Comparison of ENCODE assay signal across 10 mouse cellular contexts in genomic region chr11:114336839-114337484, GRCm38 (mm10).
DNase-seq lines count a peak whose midpoint lies in the region; ATAC-seq lines count a peak whose summit lies in the region.
"Had no signal": no experiment of that assay in that cellular context is flagged by ENCODE, and none has a peak within 500 bp of the region (broad histone marks: within the 10 kb centered on the region; RNA-seq: fewer than 3 reads in every experiment).

No protein-coding gene starts in this region.

- peak; percentile 16 for DNase-seq in left cerebral cortex, postnatal 4 days
- no peak for DNase-seq in left cerebral cortex, postnatal 25 days (ENCODE audit: low spot score in 2 of 2)
- peak; percentile 55 to 64 for DNase-seq in cerebellum, postnatal 10 days
- DNase-seq in gastrocnemius, adult 18-20 months (ENCODE audit: low spot score) = no peak
- no peak for DNase-seq in right cerebral cortex, postnatal 36 days (ENCODE audit: low spot score in 2 of 2)
- DNase-seq: gastrocnemius, postnatal 25 days had no signal

- 0 out of 2 replicates have a peak, but pooled peaks cover 3% of the 10 kb centered on the region for H3K27me3 ChIP-seq in hindbrain, embryonic 12.5 days
- no peaks in the 10 kb centered on the region for H3K27me3 ChIP-seq in midbrain, embryonic 16.5 days (ENCODE audit: control insufficient read depth, insufficient read depth, low read depth, low read length)
- H3K27me3 ChIP-seq: embryonic facial prominence, embryonic 13.5 days had no signal

- no peak overlapping the region for H3K27ac ChIP-seq in hindbrain, embryonic 12.5 days
- H3K27ac ChIP-seq in midbrain, embryonic 16.5 days (ENCODE audit: low read length) = peak overlapping the region; percentile 56; the same call in 1 of the 2 replicates
- H3K27ac ChIP-seq: embryonic facial prominence, embryonic 13.5 days had no signal

- 48% methylated on average over 12 of the region's 12 CpGs for WGBS in hindbrain, embryonic 12.5 days
- WGBS in midbrain, embryonic 16.5 days = 30% methylated on average over 12 of the region's 12 CpGs

- intact Hi-C loops in left cerebral cortex, postnatal 4 days (cut with DNase I) = no loop called here
- intact Hi-C loops in left cerebral cortex, postnatal 25 days (cut with DNase I) = no loop called here

- H3K4me2 ChIP-seq in hindbrain, embryonic 12.5 days (replicated peaks) = no peak overlapping the region
- no peak overlapping the region for H3K4me2 ChIP-seq in midbrain, embryonic 16.5 days (ENCODE audit: low read length)
- H3K4me2 ChIP-seq: embryonic facial prominence, embryonic 13.5 days had no signal

- H3K9me3 ChIP-seq in hindbrain, embryonic 12.5 days (replicated peaks) = no peaks in the 10 kb centered on the region
- no peaks in the 10 kb centered on the region for H3K9me3 ChIP-seq in midbrain, embryonic 16.5 days (replicated peaks; ENCODE audit: control insufficient read depth, low read length, poor library complexity, severe bottlenecking)
- H3K9me3 ChIP-seq: embryonic facial prominence, embryonic 13.5 days had no signal

- H3K4me3 ChIP-seq in hindbrain, embryonic 12.5 days = no peak overlapping the region
- H3K4me3 ChIP-seq in midbrain, embryonic 16.5 days (ENCODE audit: low read depth, low read length) = no peak overlapping the region
- H3K4me3 ChIP-seq: embryonic facial prominence, embryonic 13.5 days had no signal

- H3K4me1 ChIP-seq in hindbrain, embryonic 12.5 days = peaks cover 22% of the 10 kb centered on the region
- peaks cover 9% of the 10 kb centered on the region for H3K4me1 ChIP-seq in midbrain, embryonic 16.5 days (ENCODE audit: control insufficient read depth, insufficient read depth, low read length)

- no peaks in the 10 kb centered on the region for H3K36me3 ChIP-seq in hindbrain, embryonic 12.5 days
- no peaks in the 10 kb centered on the region for H3K36me3 ChIP-seq in midbrain, embryonic 16.5 days (ENCODE audit: control insufficient read depth, insufficient read depth, low read length)
- H3K36me3 ChIP-seq: embryonic facial prominence, embryonic 13.5 days had no signal

- peak overlapping the region; percentile 35; the same call in 1 of the 2 replicates for H3K9ac ChIP-seq in hindbrain, embryonic 12.5 days
- peak overlapping the region; percentile 25; the same call in 1 of the 2 replicates for H3K9ac ChIP-seq in midbrain, embryonic 16.5 days (ENCODE audit: low read depth, low read length)
- H3K9ac ChIP-seq: embryonic facial prominence, embryonic 13.5 days had no signal

- ATAC-seq in hindbrain, embryonic 12.5 days (ENCODE audit: low FRiP score) = no peak
- ATAC-seq in midbrain, embryonic 16.5 days = peak; percentile 54
- no peak for ATAC-seq in erythroblast, adult 5-6 weeks (replicated peaks; ENCODE audit: low FRiP score, poor library complexity, severe bottlenecking)

Comparison
In these comparisons a context has a peak if more than half of its experiments do, and no peak if none do; other contexts are left out.
1. DNase-seq: peak in left cerebral cortex, postnatal 4 days (single experiment) and cerebellum, postnatal 10 days (2 of 2); none in left cerebral cortex, postnatal 25 days (0 of 2), gastrocnemius, adult 18-20 months (single experiment) and right cerebral cortex, postnatal 36 days (0 of 2).